Mouse (Mus musculus) kidney, adult 2 months (tissue): Measurements from ENCODE around the gene Patl2. TPM values are rescaled to one million over a fixed set of nuclear protein-coding genes. Genes with fewer than 3 reads are reported as not detected.

Experiments used
- DNase-seq: peaks from one replicate; pipeline ENCODE4 v3.0.0; 2021
- H3K27ac ChIP-seq: fragments of 200-500 bp; 2 replicates; pipeline ENCODE4 v1.5.1; 2012; ENCODE audit warnings: low read depth, low read length, control low read depth, inconsistent platforms; ENCODE audit not compliant: insufficient read depth
- H3K27me3 ChIP-seq: fragments of 200-500 bp; replicated peaks from 2 replicates; pipeline ENCODE4 v1.6.1; 2012; ENCODE audit warnings: mild to moderate bottlenecking, moderate library complexity, low read length, inconsistent platforms; ENCODE audit not compliant: control insufficient read depth, insufficient read depth
- H3K36me3 ChIP-seq: fragments of 200-500 bp; 2 replicates; pipeline ENCODE4 v1.6.1; 2012; ENCODE audit warnings: mild to moderate bottlenecking, moderate library complexity, low read length, inconsistent platforms; ENCODE audit not compliant: control insufficient read depth, insufficient read depth
- H3K4me1 ChIP-seq: fragments of 200-500 bp; 2 replicates; pipeline ENCODE4 v1.6.1; 2011; ENCODE audit warnings: low read length; ENCODE audit not compliant: control insufficient read depth, insufficient read depth
- H3K4me3 ChIP-seq: fragments of 200-500 bp; 2 replicates; pipeline ENCODE4 v1.5.1; 2011; ENCODE audit warnings: mild to moderate bottlenecking, low read depth, low read length, control low read depth; ENCODE audit not compliant: insufficient read depth
- CTCF ChIP-seq: fragments of 200-500 bp; conservative IDR thresholded peaks from 2 replicates; pipeline ENCODE4 v1.5.1; 2011; ENCODE audit warnings: low read depth, mild to moderate bottlenecking, control low read depth, low read length, moderate library complexity, mixed read lengths; ENCODE audit not compliant: insufficient read depth, insufficient read length
- POLR2A ChIP-seq: fragments of 200-500 bp; IDR thresholded peaks from one replicate; pipeline ENCODE4 v1.6.1; 2011; ENCODE audit warnings: low read depth, low read length, control low read depth
- WGBS: fragments of 180-500 bp; shearing (Covaris S2); methylation state at CpG from one replicate; pipeline ENCODE4 v1.1.7; 2018; 5-methylcytosine and 5-hydroxymethylcytosine counted together
- polyA plus RNA-seq: library from polyadenylated mRNA; depleted of rRNA; stranded (reverse); fragments of >200 nt; gene quantifications from 2 replicates; pipeline ENCODE4 v1.2.3, GENCODE M21; 2012

Gene Patl2
- polyA plus RNA-seq, 1 experiment = not detected

- H3K4me3 ChIP-seq = no peak overlapping the region
- TF ChIP-seq CTCF = no peak
- no peak for TF ChIP-seq POLR2A
- H3K36me3 ChIP-seq = no peaks in the 10 kb centered on the region
- no peaks in the 10 kb centered on the region for H3K4me1 ChIP-seq
- H3K27me3 ChIP-seq = no peaks in the 10 kb centered on the region
- DNase-seq = no peak
- H3K27ac ChIP-seq = no peak overlapping the region
- WGBS = 68% methylated on average over 3 of the region's 3 CpGs
These were observed 24.7 kb upstream of the Patl2 start for GRCm38 (mm10) chr2:122210534-122211228.

DNA sequence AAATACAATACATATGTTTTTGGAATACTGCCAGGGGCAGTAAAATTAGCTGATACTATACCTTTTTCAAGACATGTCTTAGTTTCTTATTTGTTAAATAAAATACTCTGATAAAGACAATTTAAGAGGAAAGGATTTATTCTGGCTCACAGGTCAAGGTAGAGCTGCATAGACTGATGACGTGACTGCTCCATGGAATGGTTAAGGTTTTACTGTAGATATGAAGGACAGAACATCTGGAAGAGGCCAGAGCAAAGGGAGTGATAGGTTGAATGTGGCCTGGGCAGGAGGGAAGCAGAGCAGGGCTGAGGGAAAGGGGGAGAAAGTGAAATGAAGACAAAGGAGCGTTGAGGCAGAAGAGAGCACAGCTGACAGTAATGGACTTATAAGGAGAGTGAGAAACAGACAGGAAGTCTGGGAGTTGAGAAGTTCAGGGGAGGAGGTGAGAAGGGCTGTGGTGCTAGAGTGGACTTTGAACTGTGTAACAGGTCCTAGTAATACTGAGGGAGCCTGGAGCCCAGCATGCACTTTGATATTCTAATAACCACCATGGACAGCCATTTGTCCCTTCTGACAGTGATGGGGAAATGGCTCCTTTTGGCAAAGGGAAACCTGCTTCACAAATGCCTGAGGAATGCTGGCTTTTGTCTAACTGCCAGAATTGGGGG, 20.6 kb upstream of the Patl2 start:
- peak; percentile 2 for DNase-seq
- Histone ChIP-seq H3K27me3 (no peaks in the 10 kb centered on the region), H3K36me3 (no peaks in the 10 kb centered on the region), H3K27ac (no peak overlapping the region), H3K4me1 (no peaks in the 10 kb centered on the region), H3K4me3 (no peak overlapping the region)
- 65% methylated on average over 2 of the region's 2 CpGs for WGBS
- TF ChIP-seq CTCF (no peak), POLR2A (no peak)

DNA sequence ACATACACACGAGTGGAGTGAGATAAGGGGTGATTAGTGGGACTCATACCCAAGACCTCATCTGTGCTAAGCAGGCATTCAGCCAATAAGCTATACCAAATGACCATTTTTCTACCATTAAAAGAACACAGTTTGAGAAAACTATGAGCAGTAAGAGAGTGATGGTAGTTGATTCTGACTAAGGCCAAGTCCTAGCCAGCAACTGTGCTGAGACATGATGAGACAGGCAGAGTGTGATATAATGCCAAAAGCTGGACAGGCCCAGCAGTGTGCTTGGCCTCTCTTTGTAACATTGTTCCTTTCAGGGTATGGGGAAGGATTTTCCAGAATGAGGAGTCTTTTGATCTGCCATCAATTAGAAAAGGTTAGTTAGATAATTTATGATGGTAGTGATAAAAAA, 15.5 kb upstream of the Patl2 start:
- Histone ChIP-seq H3K4me1 (no peaks in the 10 kb centered on the region), H3K36me3 (no peaks in the 10 kb centered on the region), H3K4me3 (no peak overlapping the region), H3K27ac (no peak overlapping the region), H3K27me3 (no peaks in the 10 kb centered on the region)
- WGBS = 89% methylated on average over 1 of the region's 1 CpGs
- no peak for TF ChIP-seq POLR2A
- TF ChIP-seq CTCF = no peak
- DNase-seq = no peak

DNA sequence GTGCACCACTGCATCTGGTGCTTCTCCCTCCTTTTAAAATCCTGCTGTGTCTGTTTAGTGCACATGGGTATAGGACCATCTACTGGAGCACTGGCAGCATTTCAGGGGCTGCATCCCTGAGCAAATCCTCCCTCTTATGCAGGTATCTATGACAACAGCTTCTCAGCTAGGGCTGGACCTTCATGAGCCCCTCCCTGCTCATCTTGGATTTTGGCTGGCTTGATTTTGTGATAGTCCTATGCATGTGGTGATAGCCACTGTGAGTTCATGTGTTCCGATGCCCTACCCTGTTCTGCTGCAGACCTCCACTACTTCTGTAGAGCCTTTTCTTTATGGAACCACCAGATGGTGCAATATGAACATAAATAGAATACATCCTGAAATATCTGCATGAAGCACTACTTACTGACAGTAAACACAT, 8.5 kb upstream of the Patl2 start:
- WGBS = 41% methylated on average over 1 of the region's 1 CpGs
- H3K4me3 ChIP-seq = no peak overlapping the region
- no peak overlapping the region for H3K27ac ChIP-seq
- no peaks in the 10 kb centered on the region for H3K36me3 ChIP-seq
- H3K4me1 ChIP-seq = no peaks in the 10 kb centered on the region
- peak; percentile 51 for TF ChIP-seq CTCF
- no peak for TF ChIP-seq POLR2A
- peak; percentile 63 for DNase-seq
- H3K27me3 ChIP-seq = no peaks in the 10 kb centered on the region

DNA sequence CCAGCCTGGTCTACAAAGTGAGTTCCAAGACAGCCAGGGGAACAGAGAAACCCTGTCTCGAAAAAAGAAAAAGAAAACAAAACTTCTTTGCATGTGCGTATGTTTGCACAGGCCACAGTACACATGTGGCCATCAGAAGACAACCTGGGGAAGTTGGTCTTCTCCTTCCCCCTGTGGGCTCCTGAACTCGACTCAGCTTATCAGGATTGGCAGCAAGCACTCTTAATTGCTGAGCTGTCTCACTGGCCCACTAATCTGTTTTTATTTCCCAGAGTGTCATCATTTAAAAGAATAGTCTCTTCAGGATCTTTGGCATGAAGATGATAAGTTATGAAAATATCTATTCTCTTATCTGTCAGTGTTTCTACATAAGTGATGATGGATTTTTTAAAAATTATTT, 5.9 kb upstream of the Patl2 start:
- WGBS = 73% methylated on average over 3 of the region's 3 CpGs
- no peaks in the 10 kb centered on the region for H3K4me1 ChIP-seq
- no peak for DNase-seq
- H3K4me3 ChIP-seq = no peak overlapping the region
- H3K27ac ChIP-seq = no peak overlapping the region
- TF ChIP-seq CTCF (no peak), POLR2A (no peak)
- no peaks in the 10 kb centered on the region for H3K36me3 ChIP-seq
- no peaks in the 10 kb centered on the region for H3K27me3 ChIP-seq

DNA sequence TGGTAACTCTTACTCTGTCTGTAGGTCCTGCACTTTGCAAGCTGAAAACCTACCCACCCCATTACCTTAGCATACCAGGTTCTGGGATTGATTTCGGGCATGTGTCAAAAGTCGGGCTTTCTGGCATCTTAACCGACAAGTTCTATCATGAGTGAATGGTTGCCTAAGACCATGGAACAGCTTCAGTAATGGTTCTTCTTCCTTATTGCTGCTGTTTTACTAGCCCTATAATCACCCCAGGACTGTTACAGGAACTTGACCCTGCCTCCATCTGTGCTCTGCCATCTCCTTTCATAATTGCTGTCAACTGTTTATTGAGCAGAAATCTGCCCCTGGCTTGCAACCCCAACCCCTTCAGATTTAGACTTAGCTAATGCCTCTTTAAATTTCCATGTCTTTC, 762 bp upstream of the Patl2 start:
- H3K4me3 ChIP-seq = no peak overlapping the region
- H3K36me3 ChIP-seq = no peaks in the 10 kb centered on the region
- no peaks in the 10 kb centered on the region for H3K4me1 ChIP-seq
- 89% methylated on average over 3 of the region's 3 CpGs for WGBS
- TF ChIP-seq POLR2A = no peak
- no peak for TF ChIP-seq CTCF
- H3K27me3 ChIP-seq = no peaks in the 10 kb centered on the region
- H3K27ac ChIP-seq = no peak overlapping the region
- DNase-seq = no peak

DNA sequence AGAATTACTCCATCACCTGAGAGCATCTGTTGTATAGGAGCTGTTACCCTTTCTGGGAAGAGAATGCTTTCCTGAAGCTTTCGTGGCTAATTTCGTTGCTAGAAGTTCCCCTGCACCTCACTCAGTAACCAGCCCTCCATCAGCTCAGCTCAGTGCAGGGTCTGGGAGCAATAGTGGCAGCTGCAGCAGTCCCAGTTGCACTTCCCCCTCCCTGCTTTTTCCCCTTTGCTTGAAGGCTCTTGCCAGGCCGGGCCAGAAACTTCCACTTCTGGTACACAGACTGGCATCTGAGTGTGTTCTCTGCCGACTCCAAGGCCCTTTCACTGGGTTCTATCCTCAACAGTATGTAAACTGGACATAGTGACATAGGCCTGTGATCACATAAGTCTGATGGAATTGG, 903 bp downstream of the Patl2 start:
- TF ChIP-seq CTCF (no peak), POLR2A (no peak)

More for the DNA sequence above, 903 bp downstream of the Patl2 start:
- DNase-seq = no peak
- no peak overlapping the region for H3K4me3 ChIP-seq
- no peak overlapping the region for H3K27ac ChIP-seq
- H3K36me3 ChIP-seq = no peaks in the 10 kb centered on the region
- 86% methylated on average over 4 of the region's 4 CpGs for WGBS
- no peaks in the 10 kb centered on the region for H3K27me3 ChIP-seq
- H3K4me1 ChIP-seq = no peaks in the 10 kb centered on the region
